Mouse (Mus musculus): ENCODE measurements around the gene Nckap5l. TPM values are rescaled to one million over a fixed set of nuclear protein-coding genes. Genes with fewer than 3 reads are reported as not detected.

The Nckap5l gene
- total RNA-seq (2021) = 1 to 10 TPM; 4.2 to 5.2 TPM
- polyA plus RNA-seq (2012; rRNA removed) = 3.5 and 4.5 TPM in 2 replicates
- long read RNA-seq, partial matches to known transcripts = 1 of 2 reads
- long read RNA-seq, other reads (novel, unspliced or antisense) = 1 of 2 reads

- 1% methylated on average over 45 of the region's 45 CpGs for WGBS
- intact Hi-C loops (cut with DNase I) = loop anchor here (2.0 kb wide), 1 partner anchor 37 kb away; no protein-coding TSS in a partner anchor
- H3K9ac ChIP-seq (ENCODE audit: low read depth, low read length) = peak within 1 kb of the TSS; percentile 75
- H3K79me2 ChIP-seq (replicated peaks; ENCODE audit: control insufficient read depth, insufficient read depth, low read length) = peaks cover 4% of the 10 kb centered on the region; the same call in 1 of the 2 replicates
- no peaks in the 10 kb centered on the region for H3K27me3 ChIP-seq (ENCODE audit: control insufficient read depth, insufficient read depth, low read length)
- no peaks in the 10 kb centered on the region; the same call in none of the 2 replicates for H3K4me1 ChIP-seq (ENCODE audit: control insufficient read depth, insufficient read depth, low read length)
- no peaks in the 10 kb centered on the region for H3K36me3 ChIP-seq (ENCODE audit: control insufficient read depth, insufficient read depth, low read length)
- H3K4me3 ChIP-seq = peak within 1 kb of the TSS; percentile 96
- DNase-seq = peak; percentile 92 to 93
- H3K27ac ChIP-seq = peak within 1 kb of the TSS; percentile 93
- TF ChIP-seq POLR2A (IDR thresholded peaks at IDR 0.05; ENCODE audit: insufficient read depth, low read depth, low read length) = peak; percentile 52
- 0 out of 2 replicates have a peak, but pooled peaks have one; percentile 8 for TF ChIP-seq CTCF (IDR thresholded peaks at IDR 0.05)
- 0 out of 2 replicates have a peak, but pooled peaks have one; percentile 5 for TF ChIP-seq EP300 (IDR thresholded peaks at IDR 0.05; ENCODE audit: insufficient read depth, low read depth, low read length)
Measured at GRCm38 (mm10) chr15:99457606-99458401, at the start of gene Nckap5l. Nckap5l (minus strand) TSS chr15:99457748.

GRCm38 (mm10) chr15:99505324-99506095 is 48.0 kb upstream of the Nckap5l start:
- DNase-seq = no peak
- intact Hi-C loops (cut with DNase I) = no loop called here
- Histone ChIP-seq H3K79me2 (replicated peaks; ENCODE audit: control insufficient read depth, insufficient read depth, low read length) (no peaks in the 10 kb centered on the region), H3K36me3 (ENCODE audit: control insufficient read depth, insufficient read depth, low read length) (no peaks in the 10 kb centered on the region), H3K4me3 (no peak overlapping the region), H3K27me3 (ENCODE audit: control insufficient read depth, insufficient read depth, low read length) (no peaks in the 10 kb centered on the region), H3K4me1 (ENCODE audit: control insufficient read depth, insufficient read depth, low read length) (no peaks in the 10 kb centered on the region), H3K9ac (ENCODE audit: low read depth, low read length) (no peak overlapping the region), H3K27ac (no peak overlapping the region)
- TF ChIP-seq POLR2A (IDR thresholded peaks at IDR 0.05; ENCODE audit: insufficient read depth, low read depth, low read length) = no peak
- 59% methylated on average over 15 of the region's 15 CpGs for WGBS

GRCm38 (mm10) chr15:99503256-99503655 is 45.7 kb upstream of the Nckap5l start:
- H3K4me1 ChIP-seq (ENCODE audit: control insufficient read depth, insufficient read depth, low read length) = peaks cover 2% of the 10 kb centered on the region
- TF ChIP-seq POLR2A (IDR thresholded peaks at IDR 0.05; ENCODE audit: insufficient read depth, low read depth, low read length) (no peak), EP300 (IDR thresholded peaks at IDR 0.05; ENCODE audit: insufficient read depth, low read depth, low read length) (no peak), CTCF (IDR thresholded peaks at IDR 0.05) (no peak)
- H3K79me2 ChIP-seq (replicated peaks; ENCODE audit: control insufficient read depth, insufficient read depth, low read length) = no peaks in the 10 kb centered on the region
- no peaks in the 10 kb centered on the region for H3K36me3 ChIP-seq (ENCODE audit: control insufficient read depth, insufficient read depth, low read length)
- H3K27me3 ChIP-seq (ENCODE audit: control insufficient read depth, insufficient read depth, low read length) = no peaks in the 10 kb centered on the region
- 74% methylated on average over 5 of the region's 5 CpGs for WGBS
- H3K9ac ChIP-seq (ENCODE audit: low read depth, low read length) = no peak overlapping the region
- no peak for DNase-seq
- no peak overlapping the region for H3K4me3 ChIP-seq
- intact Hi-C loops (cut with DNase I) = no loop called here
- H3K27ac ChIP-seq = no peak overlapping the region

- no peak for DNase-seq
- intact Hi-C loops (cut with DNase I) = no loop called here
- no peak overlapping the region for H3K9ac ChIP-seq (ENCODE audit: low read depth, low read length)
- H3K36me3 ChIP-seq (ENCODE audit: control insufficient read depth, insufficient read depth, low read length) = no peaks in the 10 kb centered on the region
- H3K4me3 ChIP-seq = no peak overlapping the region
- TF ChIP-seq CTCF (IDR thresholded peaks at IDR 0.05) = no peak
- no peak for TF ChIP-seq EP300 (IDR thresholded peaks at IDR 0.05; ENCODE audit: insufficient read depth, low read depth, low read length)
- TF ChIP-seq POLR2A (IDR thresholded peaks at IDR 0.05; ENCODE audit: insufficient read depth, low read depth, low read length) = no peak
- WGBS = 74% methylated on average over 12 of the region's 12 CpGs
- peaks cover 8% of the 10 kb centered on the region for H3K4me1 ChIP-seq (ENCODE audit: control insufficient read depth, insufficient read depth, low read length)
- no peaks in the 10 kb centered on the region for H3K79me2 ChIP-seq (replicated peaks; ENCODE audit: control insufficient read depth, insufficient read depth, low read length)
- no peak overlapping the region for H3K27ac ChIP-seq
- no peaks in the 10 kb centered on the region for H3K27me3 ChIP-seq (ENCODE audit: control insufficient read depth, insufficient read depth, low read length)
Measured at GRCm38 (mm10) chr15:99502311-99502831, 44.8 kb upstream of the Nckap5l start.

- TF ChIP-seq CTCF (IDR thresholded peaks at IDR 0.05) (no peak), EP300 (IDR thresholded peaks at IDR 0.05; ENCODE audit: insufficient read depth, low read depth, low read length) (no peak), POLR2A (IDR thresholded peaks at IDR 0.05; ENCODE audit: insufficient read depth, low read depth, low read length) (no peak)
- H3K27me3 ChIP-seq (ENCODE audit: control insufficient read depth, insufficient read depth, low read length) = no peaks in the 10 kb centered on the region
- H3K27ac ChIP-seq = no peak overlapping the region
- 82% methylated on average over 20 of the region's 20 CpGs for WGBS
- no peak overlapping the region for H3K4me3 ChIP-seq
- no peaks in the 10 kb centered on the region for H3K79me2 ChIP-seq (replicated peaks; ENCODE audit: control insufficient read depth, insufficient read depth, low read length)
- no peak overlapping the region for H3K9ac ChIP-seq (ENCODE audit: low read depth, low read length)
- intact Hi-C loops (cut with DNase I) = no loop called here
- no peaks in the 10 kb centered on the region for H3K36me3 ChIP-seq (ENCODE audit: control insufficient read depth, insufficient read depth, low read length)
- H3K4me1 ChIP-seq (ENCODE audit: control insufficient read depth, insufficient read depth, low read length) = peaks cover 9% of the 10 kb centered on the region
- DNase-seq = no peak
Measured at GRCm38 (mm10) chr15:99501292-99502260, 44.0 kb upstream of the Nckap5l start.
